Mouse (Mus musculus) adrenal gland, adult 2 months (tissue): ENCODE measurements around the gene Map3k4. TPM values are rescaled to one million over a fixed set of nuclear protein-coding genes. Genes with fewer than 3 reads are reported as not detected.

Source experiments
- DNase-seq: peaks from one replicate; pipeline ENCODE4 v3.0.0; 2021
- polyA plus RNA-seq: library from polyadenylated mRNA; depleted of rRNA; stranded (reverse); fragments of >200 nt; gene quantifications from 2 replicates; pipeline ENCODE4 v1.2.3, GENCODE M21; 2012
- total RNA-seq, 2 experiments: library from RNA; stranded (reverse); gene quantifications; 2 replicates each; pipeline ENCODE4 v1.2.3; 2021

The Map3k4 gene
- total and polyA plus RNA-seq, 3 experiments, result 24.6 to 51.3 (median 30.7) TPM

DNA sequence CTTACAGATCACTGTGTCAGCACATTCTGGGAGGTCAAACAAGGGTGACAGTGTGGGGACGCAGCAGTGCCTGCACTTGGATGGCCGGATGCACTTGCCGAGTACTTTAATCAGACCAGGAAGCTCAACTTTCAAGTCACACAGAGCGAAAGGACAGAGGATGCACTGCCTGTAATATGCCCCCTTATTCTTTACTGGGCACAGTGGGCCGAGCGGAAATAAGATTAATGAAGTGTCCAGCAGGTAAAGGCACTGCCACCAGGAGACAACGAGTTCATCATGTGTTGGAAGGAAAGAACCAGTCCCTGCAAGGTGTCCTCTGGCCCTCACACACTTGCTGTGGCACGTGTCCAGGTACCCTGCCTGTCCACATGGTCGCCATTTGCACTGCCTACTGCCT, 94.5 kb downstream of the Map3k4 start:
- DNase-seq, result no peak

DNA sequence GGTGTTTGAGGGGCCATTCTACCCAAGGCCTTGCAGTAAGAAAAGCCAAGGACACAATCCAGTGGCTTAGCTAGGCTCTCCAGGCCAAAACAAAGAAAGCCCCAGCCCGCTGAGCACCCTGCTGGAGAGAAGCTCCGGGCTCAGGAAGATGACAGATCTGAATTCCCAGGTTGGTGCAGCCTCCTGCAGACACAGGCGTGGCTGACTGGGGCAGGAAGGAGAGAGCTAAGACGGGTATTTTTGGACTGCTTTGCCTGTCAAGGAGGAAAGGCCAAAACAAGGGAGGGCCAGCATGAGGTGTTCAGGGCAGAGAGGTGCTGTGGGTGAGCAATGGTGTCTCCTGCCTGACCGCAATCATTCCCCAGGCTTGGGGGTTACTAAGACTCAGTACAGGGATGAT, 94.9 kb downstream of the Map3k4 start:
- DNase-seq, result peak; percentile 15

DNA sequence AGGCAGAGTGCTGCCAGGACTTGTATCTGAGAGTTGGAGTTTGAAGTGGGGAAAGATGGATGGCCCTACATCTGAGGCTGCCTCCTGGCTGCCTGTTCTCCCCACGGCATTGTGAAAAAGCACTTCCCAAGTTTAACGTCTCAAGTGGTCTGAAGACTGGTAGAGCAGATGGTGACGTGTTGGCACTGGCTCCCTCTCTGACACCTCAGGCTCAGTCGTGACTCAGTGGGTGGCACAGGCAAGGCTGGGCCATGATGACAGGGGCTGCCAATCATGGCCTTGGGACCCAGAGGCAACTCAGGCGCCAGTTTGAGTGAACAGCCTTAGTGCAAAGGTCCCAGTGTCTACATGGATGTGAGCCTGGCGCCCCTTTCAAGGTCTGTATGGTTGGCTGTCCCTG, 96.7 kb downstream of the Map3k4 start:
- peak; percentile 80 for DNase-seq

DNA sequence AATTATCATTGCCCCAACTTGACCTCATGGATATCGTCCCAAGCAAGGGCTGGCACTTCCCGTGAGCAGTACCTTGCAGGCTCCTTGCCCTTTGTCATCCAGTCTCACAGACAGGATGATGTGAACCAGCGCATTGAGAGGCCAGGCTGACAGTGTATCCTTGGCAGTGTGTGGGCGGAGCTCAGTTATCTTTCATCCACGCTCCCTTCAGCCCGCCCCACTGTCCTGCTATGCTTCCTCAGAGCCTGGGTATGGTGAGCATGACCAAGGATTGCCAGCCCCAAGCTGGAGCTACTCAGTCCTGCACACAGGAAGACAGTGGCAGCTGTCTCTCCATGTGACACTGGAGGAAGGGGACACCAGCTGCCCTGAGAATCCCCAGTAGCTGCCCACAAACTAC, 102.4 kb downstream of the Map3k4 start:
- DNase-seq, result peak; percentile 37

DNA sequence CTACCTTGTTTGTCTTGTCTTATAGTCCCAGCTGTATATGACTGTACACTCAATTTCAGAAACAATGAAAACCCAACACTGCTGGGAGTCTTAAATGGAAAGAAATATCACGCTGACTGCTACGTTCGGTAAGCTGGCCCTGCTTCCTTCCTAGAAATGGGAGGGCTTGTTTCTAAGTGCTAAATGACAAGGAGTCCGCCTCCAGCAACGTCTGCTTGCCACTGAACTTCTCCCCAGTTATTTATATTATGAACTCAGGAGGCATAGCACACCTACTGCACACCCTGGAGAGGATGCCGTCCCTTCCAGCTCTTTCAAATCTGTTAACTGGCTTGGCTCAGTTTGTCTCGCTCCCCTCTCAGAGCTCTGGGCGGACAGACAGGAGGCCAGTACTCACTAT, 105.2 kb downstream of the Map3k4 start:
- DNase-seq, result no peak

DNA sequence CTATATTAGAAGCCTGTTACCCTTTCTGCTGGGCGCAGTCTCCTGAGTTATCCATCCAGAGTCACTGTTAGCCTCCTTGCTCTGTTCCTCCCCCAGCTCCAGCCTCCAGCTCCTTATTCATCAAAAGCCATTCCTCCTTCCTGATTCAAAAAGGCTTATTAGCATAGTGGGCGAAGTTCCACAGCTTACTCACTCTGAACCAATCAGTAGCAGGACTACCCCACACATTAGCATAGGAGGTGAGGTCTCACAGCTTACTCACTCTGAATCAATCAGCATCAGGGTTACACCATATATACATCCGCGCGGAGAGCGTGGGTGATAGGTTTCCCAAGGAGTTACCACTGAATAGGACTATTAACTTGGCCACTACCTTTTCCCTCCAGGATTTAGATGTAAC, 106.3 kb downstream of the Map3k4 start:
- DNase-seq, result no peak

DNA sequence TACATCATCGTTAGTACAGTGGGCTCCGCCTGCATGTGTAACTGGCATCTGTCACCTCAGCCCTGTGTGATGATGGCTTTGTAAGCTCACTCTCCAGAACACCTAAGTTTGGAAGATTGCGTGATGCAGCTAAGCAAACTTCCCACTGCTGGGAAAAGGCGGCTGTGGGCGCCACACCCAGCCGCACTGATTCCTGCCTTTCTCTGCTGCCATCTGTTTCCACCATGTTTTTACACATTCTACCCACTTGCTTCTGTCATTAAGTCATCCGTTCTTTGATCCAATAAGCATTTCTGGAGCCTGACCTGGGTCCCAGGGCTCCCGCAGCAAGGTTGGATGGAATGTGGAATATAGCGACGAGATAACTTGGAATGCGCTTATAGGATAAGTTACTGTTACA, 106.7 kb downstream of the Map3k4 start:
- no peak for DNase-seq

DNA sequence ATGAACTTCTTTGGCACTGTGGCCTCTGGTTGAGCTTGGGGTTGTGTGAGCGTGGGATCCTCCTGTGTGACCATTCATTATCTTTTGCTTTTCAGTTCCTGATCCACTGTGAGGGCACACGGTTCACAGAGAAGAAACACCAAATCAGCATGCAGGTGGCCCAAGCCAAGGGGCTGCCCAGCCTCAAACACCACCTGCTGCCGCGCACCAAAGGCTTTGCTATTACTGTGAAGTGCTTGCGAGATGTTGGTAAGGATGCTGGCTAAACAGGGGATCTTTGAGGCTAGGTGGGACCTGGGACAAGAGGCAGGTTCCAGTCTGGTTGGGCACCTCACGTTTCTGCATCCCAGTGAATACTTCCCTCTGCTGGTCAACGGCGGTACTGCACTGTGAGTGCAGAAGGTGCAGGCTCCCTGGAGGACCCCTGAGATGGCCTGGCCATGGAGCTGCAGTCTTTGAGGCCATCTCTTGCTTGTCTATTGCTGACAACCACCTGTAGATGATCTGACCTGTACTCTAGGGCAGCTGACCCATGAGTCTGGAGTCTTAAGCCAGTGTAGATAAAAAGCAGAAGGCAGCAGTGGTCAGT, 108.0 kb downstream of the Map3k4 start:
- peak; percentile 82 for DNase-seq

DNA sequence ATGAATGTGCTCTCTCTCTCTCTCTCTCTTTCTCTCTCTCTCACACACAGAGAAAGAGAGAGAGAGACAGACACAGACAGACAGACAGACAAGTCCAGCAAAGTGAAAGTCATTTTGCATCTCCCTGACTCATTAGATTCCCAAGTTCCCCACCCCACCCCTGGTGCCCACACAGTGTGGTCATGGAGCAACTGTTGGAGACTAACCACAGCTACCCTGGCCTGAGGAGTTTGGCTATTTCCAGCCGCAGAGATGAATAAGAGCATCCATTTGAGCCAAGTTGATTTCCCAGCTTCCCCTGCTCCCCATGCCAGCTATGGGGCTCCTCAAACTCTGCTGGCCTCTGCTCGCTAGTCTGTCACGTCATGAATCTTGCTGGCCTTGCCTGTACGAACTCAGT, 109.1 kb downstream of the Map3k4 start:
- no peak for DNase-seq

DNA sequence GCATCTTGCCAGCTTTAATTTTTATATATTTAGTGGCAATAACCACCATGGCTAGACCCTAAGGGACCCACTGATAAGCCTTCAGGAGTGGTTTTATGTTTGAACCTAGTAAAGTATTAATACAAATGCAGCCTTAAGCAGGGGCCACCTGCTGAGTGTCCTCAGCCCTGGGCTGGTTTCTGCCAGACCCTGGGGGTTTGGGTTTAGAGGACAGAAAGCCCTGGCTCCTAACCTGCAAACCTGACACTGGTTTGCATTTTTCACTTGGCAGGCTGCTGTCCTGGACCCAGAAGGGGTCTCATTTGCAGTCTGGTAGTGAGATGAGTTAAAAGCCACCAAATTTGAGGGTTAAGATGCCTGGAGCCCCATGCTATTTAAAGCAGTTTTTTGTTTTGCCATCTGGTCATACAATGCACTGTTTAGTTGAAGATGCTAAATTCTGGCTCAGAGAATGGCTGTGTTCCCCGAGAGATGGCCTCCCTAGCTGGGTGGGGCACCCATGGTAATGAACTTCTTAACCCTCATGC, 111.5 kb downstream of the Map3k4 start:
- DNase-seq, result no peak

DNA sequence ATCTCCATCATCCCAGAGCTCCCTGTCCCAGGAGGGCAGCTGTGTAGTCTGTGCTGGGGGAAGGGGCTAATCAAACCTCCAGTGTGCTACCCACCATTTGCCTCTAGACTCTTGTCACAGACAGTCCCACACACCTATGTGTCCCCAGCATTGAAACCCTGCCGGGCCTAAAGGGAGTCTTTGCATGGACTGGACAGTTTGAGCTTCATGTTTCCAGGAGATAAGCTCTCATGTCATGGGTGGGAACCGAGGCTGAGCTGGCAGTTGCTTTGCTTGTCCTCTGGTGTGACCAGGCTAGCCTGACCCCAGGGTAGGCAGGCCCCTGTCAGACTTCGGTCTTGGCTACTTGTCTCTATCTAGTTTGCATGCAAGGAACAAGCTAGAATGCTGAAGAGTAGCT, 112.3 kb downstream of the Map3k4 start:
- no peak for DNase-seq

DNA sequence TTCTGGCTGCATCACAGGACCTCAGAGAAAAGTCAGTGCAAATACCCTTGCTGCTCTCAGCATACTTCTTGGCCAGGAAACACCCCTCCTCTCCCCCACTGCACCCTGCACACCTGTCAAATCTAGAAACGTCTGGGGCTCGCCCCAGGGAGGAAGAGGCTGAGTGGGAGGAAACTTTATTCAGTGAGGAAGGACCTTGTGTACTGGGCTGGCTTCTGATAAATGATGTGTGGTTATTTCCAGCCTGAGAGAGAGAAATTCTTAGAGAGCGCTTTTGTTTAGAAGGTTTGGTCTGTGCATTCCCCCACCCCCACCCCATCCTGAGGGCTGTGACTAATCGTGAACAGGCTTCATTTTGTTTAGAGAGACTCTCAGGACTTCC, 112.9 kb downstream of the Map3k4 start:
- DNase-seq, result no peak

DNA sequence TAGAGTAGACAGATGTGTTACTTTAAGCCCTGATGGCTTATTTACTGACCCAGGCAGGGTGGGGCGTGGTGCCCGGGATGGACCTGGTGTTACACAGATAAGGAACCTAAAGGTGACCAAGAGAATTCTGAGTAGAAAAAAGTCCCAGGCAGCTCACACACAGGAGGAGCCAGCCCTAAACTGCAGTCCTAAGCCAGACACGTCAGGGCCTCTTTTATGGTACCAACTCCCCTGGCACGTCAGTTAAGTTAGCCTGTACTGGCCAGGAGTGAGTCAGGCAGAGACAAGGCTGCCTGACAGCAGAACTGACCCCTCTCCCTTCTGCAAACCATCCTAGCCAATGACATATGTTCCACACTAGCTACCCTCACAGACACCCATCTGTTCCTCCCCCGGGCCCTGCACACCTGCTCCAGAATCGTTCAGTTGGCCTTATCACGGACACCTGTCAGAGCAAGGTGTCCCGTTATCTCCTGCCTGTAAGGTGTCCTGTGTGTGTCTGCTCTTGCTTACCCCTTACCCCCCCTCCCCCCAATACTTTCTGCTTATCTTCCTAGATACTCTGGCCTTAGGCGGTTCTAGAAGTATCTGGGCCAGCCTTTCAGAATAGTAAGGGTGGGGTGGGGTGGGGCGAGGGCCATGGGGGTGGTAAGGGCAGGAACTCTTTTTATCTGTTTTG, 113.4 kb downstream of the Map3k4 start:
- peak; percentile 17 for DNase-seq

DNA sequence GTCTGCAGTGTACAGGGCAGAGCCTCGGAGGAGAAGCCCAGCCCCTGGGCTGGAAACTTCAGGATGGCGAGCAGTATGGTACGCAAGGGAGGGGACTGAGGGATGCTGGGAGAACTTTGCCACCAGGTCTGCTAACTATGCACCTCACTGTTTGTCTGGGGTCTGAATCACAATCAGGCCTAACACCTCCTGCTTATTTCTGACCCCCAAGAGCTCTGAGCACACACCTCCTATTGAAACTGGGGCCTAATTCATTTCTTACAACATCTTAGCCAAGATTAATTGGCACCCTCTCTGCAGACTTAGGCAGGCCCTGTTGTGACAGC, 113.9 kb downstream of the Map3k4 start:
- DNase-seq, result no peak

DNA sequence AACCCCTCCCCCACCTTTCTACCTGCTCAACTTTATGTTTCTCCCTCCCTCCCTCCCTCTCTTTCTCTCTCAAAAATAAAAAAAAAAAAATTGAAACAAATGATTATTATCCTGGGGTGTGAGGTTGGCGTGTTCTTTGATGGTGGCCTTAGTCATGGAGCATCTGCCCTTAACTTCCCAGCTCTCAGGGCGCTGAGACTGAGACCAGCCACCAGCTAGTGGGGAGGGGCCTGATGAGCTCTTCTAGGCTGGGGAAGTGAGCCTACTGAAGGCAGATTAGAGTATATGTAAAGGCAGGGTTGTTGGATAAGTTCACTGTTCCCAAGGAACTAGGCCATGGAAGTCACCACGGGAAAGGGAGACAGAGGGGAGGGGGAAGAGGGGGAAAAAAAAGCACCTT, 114.3 kb downstream of the Map3k4 start:
- no peak for DNase-seq

DNA sequence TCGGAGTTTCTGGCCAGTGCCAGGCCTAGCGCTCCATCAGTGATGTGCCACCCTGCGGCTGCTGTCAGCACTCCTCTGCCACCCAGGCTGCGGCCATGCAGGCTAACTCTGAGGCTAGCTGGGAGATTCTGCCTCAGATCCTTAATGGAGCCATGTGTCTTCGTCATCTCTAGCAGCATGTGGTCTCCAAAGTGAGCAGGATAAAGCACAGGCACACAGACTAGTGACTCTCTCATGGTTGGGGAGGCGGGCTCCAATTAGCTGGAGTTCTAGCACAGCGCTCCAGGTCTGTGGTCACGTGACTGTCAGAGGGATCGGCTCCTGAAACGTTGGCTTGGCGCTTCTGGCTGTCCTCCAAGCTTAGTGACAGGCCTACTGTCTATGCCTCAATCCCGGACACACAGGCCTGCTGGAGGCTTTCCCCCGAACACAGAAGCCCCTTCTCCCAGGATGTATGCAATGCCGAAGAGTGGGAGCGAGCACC, 115.1 kb downstream of the Map3k4 start:
- DNase-seq, result no peak

DNA sequence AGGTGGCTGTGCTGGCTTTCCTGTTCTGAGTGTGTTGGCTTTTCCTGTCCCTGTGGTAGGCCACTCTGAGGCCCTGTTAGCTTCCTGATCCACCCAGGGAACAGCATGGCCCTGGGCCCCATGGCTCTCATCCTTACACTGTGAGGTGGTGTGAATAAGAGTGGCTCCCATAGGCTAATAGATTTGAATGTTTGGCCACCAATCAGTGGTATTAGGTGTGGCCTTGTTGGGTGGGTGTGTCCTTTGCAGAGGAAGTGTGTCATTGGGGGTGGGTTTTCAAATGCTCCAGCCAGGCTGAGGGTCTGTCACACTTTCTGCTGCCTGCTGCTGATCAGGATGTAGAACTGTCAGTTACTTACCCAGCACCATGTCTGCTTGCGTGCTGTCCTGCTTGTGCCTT, 117.5 kb downstream of the Map3k4 start:
- no peak for DNase-seq

DNA sequence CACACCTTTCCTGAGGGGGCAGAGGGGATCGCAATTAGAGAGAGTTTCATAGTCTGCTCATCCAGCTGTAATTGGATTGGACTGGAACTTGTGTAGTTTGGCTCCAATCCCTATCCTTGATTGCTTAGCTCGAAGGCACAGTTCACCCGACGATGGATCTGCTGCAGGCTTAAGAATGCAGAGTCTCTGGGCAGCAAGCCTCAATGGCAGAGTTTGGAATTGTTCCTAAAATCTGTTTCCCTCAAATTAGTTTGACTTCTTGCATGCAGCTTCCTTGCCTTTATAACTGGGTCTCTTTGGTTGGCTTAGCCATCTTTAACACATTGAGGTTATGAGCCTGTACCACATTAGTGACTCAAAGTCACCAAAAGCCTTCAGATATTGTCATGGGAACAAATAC, 118.7 kb downstream of the Map3k4 start:
- DNase-seq, result no peak

DNA sequence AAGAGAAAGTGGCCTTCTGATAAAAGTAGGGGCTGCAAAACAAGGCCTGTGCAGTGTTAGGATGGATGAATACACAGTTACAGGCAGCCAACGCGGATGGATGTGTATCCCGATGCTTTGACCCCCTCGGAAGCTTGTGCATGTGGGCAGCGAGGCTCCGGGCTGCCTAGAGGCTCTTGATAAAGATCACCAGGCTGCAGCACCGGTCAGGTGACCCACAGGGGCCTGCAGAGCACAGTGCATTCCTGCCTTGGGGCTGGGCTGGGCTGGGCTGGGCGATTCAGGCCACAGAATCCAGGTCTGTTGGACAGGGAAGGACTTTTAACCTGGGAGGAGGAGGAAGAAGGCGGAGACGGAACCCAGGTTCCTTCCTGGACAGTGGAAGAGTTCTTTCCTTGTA, 123.0 kb downstream of the Map3k4 start:
- DNase-seq, result no peak

DNA sequence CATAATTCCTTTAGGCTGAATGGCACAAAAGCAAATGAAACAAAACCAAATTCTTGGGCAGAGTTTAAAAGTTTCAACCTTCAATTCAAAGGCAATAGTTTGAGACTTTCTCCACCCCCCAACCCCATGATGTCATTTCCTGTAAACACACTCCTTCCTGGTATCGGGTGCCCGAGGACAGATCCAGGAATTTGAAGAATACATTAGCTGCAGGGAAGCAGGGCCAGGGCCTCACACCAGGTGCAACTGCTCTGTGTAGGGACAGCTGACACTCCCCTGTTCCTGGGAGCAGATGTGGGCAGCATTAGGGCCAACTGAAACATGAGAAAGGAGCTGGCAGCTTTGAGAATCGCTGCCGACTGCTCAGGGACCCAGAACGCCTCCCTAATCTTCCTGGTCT, 123.5 kb downstream of the Map3k4 start:
- no peak for DNase-seq

DNA sequence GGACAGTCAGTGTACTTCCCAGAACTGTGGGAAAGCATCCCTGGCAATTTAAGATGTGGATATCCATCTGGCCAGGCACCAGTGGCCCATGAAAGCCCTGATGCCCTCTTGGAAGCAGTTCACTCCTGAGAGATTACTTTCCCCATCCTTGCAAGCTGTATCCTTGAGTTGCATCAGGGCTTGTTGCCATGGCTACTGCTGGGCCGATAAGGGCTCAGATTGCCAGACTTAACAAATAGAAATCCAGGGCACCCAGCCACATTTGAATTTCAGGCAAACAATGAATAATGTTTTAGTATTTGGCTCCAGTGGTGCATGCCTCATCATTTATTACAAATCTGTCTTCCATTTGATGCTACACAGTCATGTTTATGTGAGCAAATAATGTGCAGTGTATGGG, 130.8 kb downstream of the Map3k4 start:
- DNase-seq, result peak; percentile 82

DNA sequence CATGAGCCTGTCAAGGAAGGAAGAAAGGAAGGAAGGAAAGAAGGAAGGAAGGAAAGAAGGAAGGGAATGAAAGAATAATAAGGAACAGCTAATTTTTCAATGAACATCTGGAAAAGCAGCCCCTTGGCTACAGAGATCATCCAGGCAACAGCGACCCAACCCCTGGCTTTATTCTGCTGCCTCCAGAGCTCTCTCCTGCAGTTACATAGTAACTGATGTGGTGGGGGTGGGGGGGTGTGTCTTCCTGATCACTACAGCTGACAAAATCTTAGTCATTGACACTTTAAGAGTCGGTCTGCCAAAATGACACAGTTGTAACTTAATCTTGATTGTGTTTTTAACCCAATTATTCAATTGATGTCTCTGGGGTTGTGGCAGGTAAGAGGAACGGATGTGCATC, 132.3 kb downstream of the Map3k4 start:
- no peak for DNase-seq

DNA sequence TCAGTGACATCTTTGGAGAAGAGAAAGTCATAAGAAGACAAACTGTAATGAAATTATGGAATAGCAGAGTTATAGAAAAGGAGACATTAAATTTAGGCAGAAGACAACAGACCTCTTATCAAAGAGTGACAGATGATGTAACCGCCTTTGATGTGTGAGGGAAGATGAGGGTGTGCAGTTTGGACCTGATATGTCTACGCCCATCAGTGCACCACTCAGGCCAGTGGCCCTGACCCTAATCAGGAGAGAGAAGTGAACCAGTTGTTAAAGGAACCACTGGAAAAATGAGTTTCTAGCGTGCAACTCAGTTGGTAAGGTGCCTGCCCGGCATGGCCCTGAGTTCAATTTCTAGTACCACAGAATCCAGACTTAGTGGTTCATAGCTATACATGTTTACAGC, 132.7 kb downstream of the Map3k4 start:
- peak; percentile 44 for DNase-seq

DNA sequence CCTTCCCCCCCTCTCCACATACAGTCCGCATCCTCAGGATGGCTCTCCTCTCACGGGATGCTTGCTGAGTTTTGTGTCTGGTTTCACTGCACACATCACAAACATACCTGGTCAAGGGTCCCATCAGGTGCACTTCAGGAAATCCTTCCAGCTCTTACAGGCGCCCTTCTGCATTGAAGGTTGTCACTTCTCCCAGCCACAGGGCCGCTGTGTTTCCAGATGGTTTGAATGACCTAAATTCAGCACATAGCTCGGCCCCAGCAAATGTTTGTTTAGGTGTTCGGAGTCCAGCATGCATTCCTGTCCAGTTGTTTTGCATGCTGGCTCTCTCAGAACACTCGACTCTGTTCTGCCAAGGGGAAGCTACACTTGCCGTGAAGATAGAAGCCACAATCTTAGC, 134.3 kb downstream of the Map3k4 start:
- no peak for DNase-seq
